Mouse (Mus musculus) heart, postnatal 4 days (tissue): Measurements from ENCODE around the gene Nepn. TPM values are rescaled to one million over a fixed set of nuclear protein-coding genes. Genes with fewer than 3 reads are reported as not detected.

Experiments
- DNase-seq: peaks from one replicate; pipeline ENCODE4 v3.0.0; 2021
- total RNA-seq, 2 experiments: library from RNA; stranded (reverse); gene quantifications; 2 replicates each; pipeline ENCODE4 v1.2.3; 2021

Nepn gene
- total RNA-seq, 2 experiments from 2014 or later = 0.19 TPM; not detected in 1

DNA sequence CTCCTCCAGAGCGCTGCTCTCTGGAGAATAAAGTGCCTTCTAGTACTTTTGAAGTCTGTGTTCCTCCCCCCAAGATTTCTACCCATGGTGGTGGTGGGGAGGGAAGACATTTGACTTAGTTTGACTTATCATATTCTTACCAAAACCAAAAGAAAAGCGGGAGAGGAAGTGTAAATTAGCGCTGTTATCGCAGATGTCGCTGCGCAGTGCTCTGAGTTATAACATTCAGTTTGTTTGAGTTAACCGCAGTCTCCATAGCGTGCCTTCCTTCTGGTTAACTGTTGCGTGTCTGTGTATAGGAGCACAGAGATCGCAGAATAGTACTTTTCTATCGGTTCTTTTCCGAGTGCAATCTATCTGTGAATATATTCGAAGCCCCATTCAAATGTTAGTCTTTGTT is 16.4 kb downstream of the Nepn start:
- no peak for DNase-seq

GRCm38 (mm10) chr10:52407526-52407925 is 18.8 kb downstream of the Nepn start:
- no peak for DNase-seq

- DNase-seq = no peak
Measured at GRCm38 (mm10) chr10:52415020-52415419, 26.2 kb downstream of the Nepn start.

- DNase-seq = no peak
Measured at GRCm38 (mm10) chr10:52416458-52416857, 27.7 kb downstream of the Nepn start.

GRCm38 (mm10) chr10:52417299-52417997 is 28.7 kb downstream of the Nepn start, which contains the start of gene Nus1:
Nus1 (plus strand) TSS chr10:52417547.
- peak; percentile 98 for DNase-seq

- DNase-seq = peak; percentile 10
Measured at GRCm38 (mm10) chr10:52417998-52418860, 29.5 kb downstream of the Nepn start.

- DNase-seq = no peak
Measured at GRCm38 (mm10) chr10:52418931-52419330, 30.2 kb downstream of the Nepn start.

GRCm38 (mm10) chr10:52419402-52419801 is 30.6 kb downstream of the Nepn start:
- no peak for DNase-seq

DNA sequence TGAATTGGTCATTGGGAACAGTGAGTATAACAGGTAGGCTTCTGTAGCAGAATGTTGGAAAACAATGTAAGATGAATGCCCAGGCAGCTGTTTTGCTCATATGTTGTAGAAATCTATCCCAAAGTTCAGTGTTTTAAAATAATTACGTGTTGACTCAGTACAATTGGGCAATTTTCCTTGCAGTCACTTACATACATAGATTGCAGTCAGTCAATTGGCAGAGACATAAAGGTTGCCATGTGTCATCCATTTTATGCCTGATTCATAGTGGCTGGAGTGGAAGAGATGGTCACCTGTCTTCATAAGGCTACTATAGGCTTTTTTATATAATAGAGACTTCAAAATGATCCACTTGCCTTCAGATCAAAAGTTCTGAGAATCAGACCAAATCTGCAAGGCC is 31.8 kb downstream of the Nepn start:
- DNase-seq = no peak

GRCm38 (mm10) chr10:52421716-52422115 is 32.9 kb downstream of the Nepn start:
- DNase-seq = no peak

- no peak for DNase-seq
Measured at GRCm38 (mm10) chr10:52423097-52423496, 34.3 kb downstream of the Nepn start.

DNA sequence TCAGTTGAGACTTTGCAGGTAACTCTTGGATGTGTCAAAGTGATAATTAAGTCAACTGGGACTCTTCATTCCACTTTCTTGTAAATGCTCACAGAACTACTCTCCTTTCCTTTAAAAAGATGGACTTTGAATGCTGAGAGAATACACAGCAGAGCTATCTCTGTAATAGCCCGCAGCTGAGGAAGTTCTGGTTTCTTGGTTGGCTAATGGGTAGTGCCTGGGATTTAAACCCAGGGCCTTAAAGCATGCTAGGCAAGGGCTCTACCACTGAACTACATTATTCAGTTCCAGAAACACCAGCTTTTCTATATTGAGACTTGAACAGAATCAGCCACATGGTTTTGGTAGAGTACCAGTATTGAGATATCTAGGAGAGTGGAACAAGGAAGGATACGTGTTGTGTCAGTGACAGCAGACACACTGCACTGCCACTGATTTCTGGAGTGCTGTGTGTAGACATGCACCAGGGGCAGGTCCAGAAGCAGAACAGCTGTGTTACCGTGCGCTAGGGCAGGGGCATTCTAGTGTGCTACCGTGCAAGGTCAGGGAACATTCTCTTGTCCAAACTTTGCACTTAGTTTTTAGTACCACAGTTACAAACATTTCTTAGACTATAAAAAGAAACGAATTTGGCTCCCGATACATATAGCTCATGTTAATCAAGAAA is 37.7 kb downstream of the Nepn start:
- no peak for DNase-seq

GRCm38 (mm10) chr10:52427634-52428415 is 39.1 kb downstream of the Nepn start:
- DNase-seq = no peak

GRCm38 (mm10) chr10:52430953-52431352 is 42.2 kb downstream of the Nepn start:
- DNase-seq = no peak

DNA sequence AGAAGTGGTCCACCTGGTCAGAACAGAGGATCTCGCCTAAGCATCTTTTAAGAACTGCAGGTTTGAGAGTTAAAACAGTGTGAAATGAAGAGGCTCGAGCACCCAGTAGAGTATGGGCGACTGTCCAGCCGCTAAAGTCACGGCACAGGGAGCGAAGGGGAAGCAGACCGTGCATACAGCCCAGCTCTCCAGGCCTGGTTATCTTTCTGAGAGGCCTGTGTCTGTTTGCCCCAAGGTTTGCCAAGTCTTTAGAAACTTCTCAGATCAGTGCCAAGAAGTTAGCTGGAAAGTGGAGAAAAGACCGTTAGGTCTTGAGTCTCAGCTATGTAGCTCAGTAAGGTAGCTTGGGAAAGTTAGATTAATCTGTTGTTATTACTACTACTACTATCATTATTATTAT is 46.1 kb downstream of the Nepn start:
- DNase-seq = no peak

Other genes with a start within 250 kb of the Nepn start
- not detected for gene Ros1, start 193.7 kb upstream of the Nepn start, total RNA-seq
- gene Dcbld1, start 155.4 kb upstream of the Nepn start, total RNA-seq = 1 to 10 TPM; 6.0 to 6.2 TPM
- gene Gm26741, start 30.2 kb upstream of the Nepn start, total RNA-seq = not detected
- gene Gopc, start 6.8 kb upstream of the Nepn start, total RNA-seq = 10 to 100 TPM; 19.2 to 19.6 TPM
- gene Nus1, start 28.6 kb downstream of the Nepn start, total RNA-seq = 10 to 100 TPM; 28.3 to 32.9 TPM